Comparison of ENCODE assay signal across 10 mouse cellular contexts in genomic region chr3:37844731-37845312, GRCm38 (mm10).
DNase-seq lines count a peak whose midpoint lies in the region; ATAC-seq and TF ChIP-seq lines count a peak whose summit lies in the region.
"Had no signal": no experiment of that assay in that cellular context is flagged by ENCODE, and none has a peak within 500 bp of the region (broad histone marks: within the 10 kb centered on the region; RNA-seq: fewer than 3 reads in every experiment).

No protein-coding gene starts in this region.

- peak; percentile 40 for DNase-seq in heart, adult 8-10 months (ENCODE audit: low spot score)
- DNase-seq in heart, postnatal 4 days, result no peak
- no peak for DNase-seq in lung, postnatal 10 days
- no peak for DNase-seq in adrenal gland, adult 8-10 months

- no peak overlapping the region for H3K9ac ChIP-seq in lung, embryonic 16.5 days (ENCODE audit: low read length)
- no peak overlapping the region for H3K9ac ChIP-seq in embryonic facial prominence, embryonic 15.5 days
- H3K9ac ChIP-seq: embryonic facial prominence, embryonic 12.5 days; liver, embryonic 14.5 days had no signal

- 0 out of 2 replicates have a peak overlapping the region, but pooled peaks have one; percentile 14 for H3K27ac ChIP-seq in lung, embryonic 16.5 days (ENCODE audit: low read length)
- peak overlapping the region; percentile 88 for H3K27ac ChIP-seq in embryonic facial prominence, embryonic 15.5 days (replicated peaks)
- peak overlapping the region; percentile 69; the same call in 1 of the 2 replicates for H3K27ac ChIP-seq in small intestine, adult 2 months (ENCODE audit: insufficient read depth, low read depth, low read length)
- H3K27ac ChIP-seq: embryonic facial prominence, embryonic 12.5 days; liver, embryonic 14.5 days had no signal

- no peak overlapping the region for H3K4me3 ChIP-seq in lung, embryonic 16.5 days (ENCODE audit: low read length)
- no peak overlapping the region for H3K4me3 ChIP-seq in embryonic facial prominence, embryonic 15.5 days (replicated peaks)
- no peak overlapping the region for H3K4me3 ChIP-seq in small intestine, adult 2 months (ENCODE audit: low read depth, low read length)
- H3K4me3 ChIP-seq: embryonic facial prominence, embryonic 12.5 days had no signal

- no peaks in the 10 kb centered on the region for H3K9me3 ChIP-seq in lung, embryonic 16.5 days (ENCODE audit: control insufficient read depth, low read length)
- H3K9me3 ChIP-seq in embryonic facial prominence, embryonic 15.5 days (replicated peaks), result no peaks in the 10 kb centered on the region
- H3K9me3 ChIP-seq: embryonic facial prominence, embryonic 12.5 days had no signal

- peaks cover 8% of the 10 kb centered on the region; the same call in 1 of the 2 replicates for H3K4me1 ChIP-seq in lung, embryonic 16.5 days (replicated peaks; ENCODE audit: control insufficient read depth, insufficient read depth, low read length)
- H3K4me1 ChIP-seq in embryonic facial prominence, embryonic 15.5 days, result peaks cover 27% of the 10 kb centered on the region
- H3K4me1 ChIP-seq in small intestine, adult 2 months (ENCODE audit: control insufficient read depth, insufficient read depth, insufficient read length, low read length), result no peaks in the 10 kb centered on the region; the same call in 1 of the 2 replicates

- TF ChIP-seq POLR2A in small intestine, adult 2 months (IDR thresholded peaks at IDR 0.05; ENCODE audit: low read depth, low read length), result no peak

- ATAC-seq in lung, embryonic 16.5 days (ENCODE audit: low read depth), result no peak
- peak; percentile 59 for ATAC-seq in embryonic facial prominence, embryonic 15.5 days (ENCODE audit: insufficient number of reproducible peaks, low FRiP score, low TSS enrichment, low read depth)
- ATAC-seq: forebrain, embryonic 16.5 days had no signal

- no peaks in the 10 kb centered on the region for H3K36me3 ChIP-seq in lung, embryonic 16.5 days (ENCODE audit: control insufficient read depth, insufficient read depth, low read length)
- H3K36me3 ChIP-seq in embryonic facial prominence, embryonic 15.5 days, result no peaks in the 10 kb centered on the region
- no peaks in the 10 kb centered on the region for H3K36me3 ChIP-seq in small intestine, adult 2 months (ENCODE audit: control insufficient read depth, insufficient read depth, low read length)
- H3K36me3 ChIP-seq: embryonic facial prominence, embryonic 12.5 days had no signal

- no peak for TF ChIP-seq CTCF in small intestine, adult 2 months (IDR thresholded peaks at IDR 0.05; ENCODE audit: extremely low read depth, insufficient read length, insufficient replicate concordance, low read depth, low read length)

- 70% methylated on average over 8 of the region's 8 CpGs for WGBS in lung, embryonic 16.5 days
- WGBS in embryonic facial prominence, embryonic 15.5 days, result 36% methylated on average over 8 of the region's 8 CpGs
- WGBS in small intestine, adult 2 months, result 76% methylated on average over 8 of the region's 8 CpGs

- no peak overlapping the region for H3K4me2 ChIP-seq in lung, embryonic 16.5 days (ENCODE audit: low read depth, low read length)
- no peak overlapping the region for H3K4me2 ChIP-seq in embryonic facial prominence, embryonic 15.5 days (replicated peaks)
- H3K4me2 ChIP-seq: embryonic facial prominence, embryonic 12.5 days had no signal

- H3K27me3 ChIP-seq in lung, embryonic 16.5 days (ENCODE audit: control insufficient read depth, insufficient read depth, low read depth, low read length), result no peaks in the 10 kb centered on the region
- no peaks in the 10 kb centered on the region for H3K27me3 ChIP-seq in embryonic facial prominence, embryonic 15.5 days
- H3K27me3 ChIP-seq in small intestine, adult 2 months (ENCODE audit: control insufficient read depth, insufficient read depth, low read length), result no peaks in the 10 kb centered on the region
- H3K27me3 ChIP-seq: embryonic facial prominence, embryonic 12.5 days had no signal

Comparison
In these comparisons a context has a peak if more than half of its experiments do, and no peak if none do; other contexts are left out.
1. H3K27ac ChIP-seq: peak in every context shown above with its lines; median percentile 88 in embryonic facial prominence, embryonic 15.5 days; 69 in small intestine, adult 2 months; 14 in lung, embryonic 16.5 days.